Mouse (Mus musculus) neutrophil, adult 65 days (primary cell): Measurements from ENCODE around the gene Dcp1b. TPM values are rescaled to one million over a fixed set of nuclear protein-coding genes. Genes with fewer than 3 reads are reported as not detected.

Experiments used
- total RNA-seq: library from RNA; stranded (reverse); gene quantifications from 2 replicates; pipeline ENCODE4 v1.2.4, GENCODE M21; 2023

Gene Dcp1b
- 4.2 and 4.4 TPM in 2 replicates for total RNA-seq

DNA sequence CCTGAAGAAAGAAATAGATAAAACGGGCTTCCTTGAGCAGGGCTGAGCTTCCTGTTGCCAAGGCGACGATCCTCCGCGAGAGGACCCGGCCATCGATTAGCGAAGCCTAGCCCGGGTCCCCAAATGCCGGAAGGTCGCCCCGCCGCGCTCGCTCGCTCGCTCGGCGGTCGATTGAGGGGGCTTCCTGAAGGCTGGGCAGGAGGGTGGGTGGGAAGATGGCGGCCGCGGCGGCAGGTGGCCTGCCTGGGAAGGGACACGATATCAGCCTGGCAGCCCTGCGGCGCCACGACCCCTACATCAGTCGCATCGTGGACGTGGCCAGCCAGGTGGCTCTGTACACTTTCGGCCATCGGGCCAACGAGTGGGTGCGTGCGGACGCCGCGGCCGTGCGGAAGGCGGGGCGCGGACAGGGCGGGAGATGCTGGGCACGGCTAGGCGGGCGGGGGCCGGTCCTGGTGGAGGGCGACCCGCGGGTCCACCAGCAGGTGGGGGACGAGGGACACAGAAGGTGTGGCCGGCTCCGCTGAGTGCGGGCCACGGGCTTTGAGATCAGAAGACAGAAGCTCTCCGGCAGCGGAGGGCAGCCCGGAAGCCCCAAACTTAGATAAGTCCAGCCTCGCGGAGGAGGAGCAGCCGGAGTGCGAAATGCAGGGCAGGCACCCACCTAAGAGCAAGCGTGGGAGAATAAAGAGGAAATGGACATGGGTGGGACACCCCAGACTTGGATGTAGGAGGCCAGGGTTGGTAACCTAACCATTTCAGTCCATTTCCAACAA is at the start of gene Dcp1b:
Gene Dcp1b (plus strand): TSS at position 176 of the 776 bp plus-strand sequence.

DNA sequence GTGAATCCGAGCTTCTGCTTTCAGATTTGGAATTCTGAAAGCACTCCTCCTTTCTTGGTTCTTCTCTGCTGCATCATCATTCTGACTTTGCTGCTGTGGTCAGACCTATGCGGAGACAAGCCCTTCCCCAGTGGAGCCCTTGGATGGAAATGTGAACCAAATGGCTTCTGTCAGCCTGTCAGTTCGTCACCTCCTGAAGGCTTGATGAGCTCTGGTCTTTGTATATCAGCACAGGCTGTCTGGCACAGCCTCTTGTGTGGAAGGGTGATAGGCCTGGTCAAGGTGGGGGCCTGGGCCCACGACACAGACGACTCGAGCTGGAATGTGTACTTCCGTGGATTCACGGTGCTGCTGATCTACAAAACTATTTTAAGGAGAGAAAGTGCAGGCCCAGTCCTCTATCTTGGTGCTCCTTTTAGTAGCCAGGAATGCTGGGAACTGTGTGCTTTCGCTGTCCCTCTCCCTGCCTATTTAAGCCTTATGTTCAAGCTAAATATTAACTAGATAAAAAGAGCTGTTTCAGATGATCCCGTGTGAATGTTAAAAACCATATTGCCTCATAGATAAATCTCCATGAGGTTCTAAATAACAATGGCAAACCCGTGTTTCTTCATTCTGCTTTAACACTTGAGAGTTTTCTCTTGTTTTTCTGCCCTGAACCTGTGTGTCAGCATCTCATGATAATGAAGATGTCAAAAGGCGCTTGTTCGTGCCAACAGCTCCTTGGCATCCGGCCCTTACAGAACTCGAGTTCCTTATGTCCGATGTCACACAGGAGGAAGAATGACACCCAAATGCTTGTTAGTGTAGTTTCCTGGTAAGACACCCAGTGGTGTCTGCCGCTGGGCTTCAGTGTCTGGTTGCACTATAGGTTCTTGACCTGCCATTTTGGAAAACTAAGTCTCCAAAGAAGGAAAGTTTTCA is 21.6 kb downstream of the Dcp1b start, which contains the start of gene Cacna1c:
Gene Cacna1c (minus strand): TSS at position 37 of the 924 bp plus-strand sequence.

DNA sequence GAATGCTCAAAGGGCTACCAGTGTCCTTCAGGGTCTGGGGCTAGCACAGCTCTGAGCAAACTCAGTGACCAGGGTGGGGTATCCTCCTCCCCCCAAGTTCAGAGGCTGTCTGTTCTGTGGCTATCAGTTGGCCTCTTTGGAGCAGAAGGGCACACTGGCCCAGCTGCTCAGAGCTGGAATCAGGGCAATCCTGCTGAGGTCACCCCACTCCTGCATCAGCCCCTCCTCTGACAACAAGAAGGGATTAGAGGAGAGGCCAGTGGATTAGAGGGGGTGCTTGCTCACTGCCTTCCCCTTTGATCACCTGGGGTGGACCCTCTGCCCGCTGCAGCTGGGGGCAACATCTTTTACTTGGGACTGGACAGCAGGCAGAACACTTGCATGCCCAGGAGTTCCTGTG is 61.2 kb downstream of the Dcp1b start, which contains the start of gene Cacna2d4:
Gene Cacna2d4 (plus strand): TSS at position 286 of the 400 bp plus-strand sequence.

Other genes with a start within 250 kb of the Dcp1b start
- gene Cacna1c, start 21.2 kb downstream of the Dcp1b start, total RNA-seq = 0.09 TPM in 1 of 2 replicates, not detected in the other
- gene Cacna2d4, start 61.3 kb downstream of the Dcp1b start, total RNA-seq = not detected in 2 replicates
- gene Lrtm2, start 155.5 kb downstream of the Dcp1b start, total RNA-seq = not detected in 2 replicates
- gene Adipor2, start 242.5 kb downstream of the Dcp1b start, total RNA-seq = 67.5 and 74.3 TPM in 2 replicates